Mouse (Mus musculus): ENCODE data around the gene Gm20503. TPM values are rescaled to one million over a fixed set of nuclear protein-coding genes. Genes with fewer than 3 reads are reported as not detected.

The Gm20503 gene
- polyA plus RNA-seq (2016; fragmentation: Nextera tagmentation; extraction: Ambion mirVana) = 8.8 and 9.0 TPM in 2 replicates

DNA sequence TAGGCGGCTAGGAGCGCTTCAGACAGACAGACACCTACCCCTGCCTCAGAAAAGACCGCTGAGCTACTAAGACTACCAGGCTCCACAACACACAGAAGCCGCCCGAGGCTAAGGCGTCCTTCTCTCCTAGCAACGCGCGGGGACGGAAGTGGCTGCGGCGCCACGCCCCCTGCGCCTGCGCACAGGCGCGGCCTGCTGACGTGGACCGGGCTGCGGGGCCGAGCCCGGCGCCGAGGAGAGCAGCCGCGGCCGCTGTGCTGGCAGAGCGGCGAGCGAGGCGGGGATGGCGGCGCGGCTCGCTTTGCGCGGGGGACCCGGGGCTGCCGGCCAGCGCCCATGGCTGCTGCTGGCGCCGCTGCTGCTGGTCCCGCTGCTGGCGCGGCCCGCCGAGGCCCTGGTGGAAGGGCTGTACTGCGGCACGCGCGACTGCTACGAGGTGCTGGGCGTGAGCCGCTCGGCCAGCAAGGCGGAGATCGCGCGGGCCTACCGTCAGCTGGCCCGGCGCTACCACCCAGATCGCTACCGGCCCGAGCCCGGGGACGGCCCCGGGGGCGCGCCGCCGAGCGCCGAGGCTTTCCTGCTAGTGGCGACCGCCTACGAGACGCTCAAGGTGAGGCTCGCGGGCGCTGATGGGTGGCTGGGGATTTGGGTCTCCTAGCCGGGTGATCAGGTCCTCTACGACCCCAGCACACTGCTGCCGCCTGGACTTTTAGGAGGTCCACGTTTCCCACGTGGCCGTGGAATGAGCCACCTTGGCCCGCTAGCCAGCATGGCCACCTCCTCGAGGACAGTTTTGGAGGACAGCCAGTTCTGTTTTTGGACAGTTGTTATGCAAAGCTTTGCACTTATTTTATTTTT, at the start of gene Gm20503:
Gene Gm20503, plus strand, starts transcription at position 263 of the 858 bp plus-strand sequence.
- no peaks in the 10 kb centered on the region for H3K36me3 ChIP-seq (replicated peaks)

DNA sequence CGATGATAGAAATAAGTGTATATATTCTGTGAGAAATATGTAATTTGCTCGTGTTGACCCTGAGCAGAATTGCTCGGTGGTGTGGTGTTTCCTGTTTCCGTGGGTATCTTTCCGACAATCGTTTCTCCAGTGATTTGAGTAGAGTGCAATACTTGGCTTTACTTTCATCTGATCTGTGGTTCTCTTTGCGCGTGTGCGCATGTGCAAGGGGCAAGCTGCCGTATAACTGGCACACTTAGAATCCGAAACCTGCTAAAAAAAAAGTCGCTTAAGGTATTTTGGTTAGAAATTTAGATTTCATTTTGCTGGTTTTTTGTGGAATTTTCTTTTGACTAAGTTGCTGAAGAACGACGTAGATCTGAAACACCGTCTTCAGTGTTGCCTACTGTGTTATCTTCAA, 41.3 kb upstream of the Gm20503 start:
- DNase-seq (ENCODE audit: low spot score) = no peak
- Histone ChIP-seq H3K36me3 (replicated peaks) (peaks cover 10% of the 10 kb centered on the region), H3K27ac (replicated peaks) (no peak overlapping the region), H3K9me3 (no peaks in the 10 kb centered on the region), H3K4me3 (no peak overlapping the region), H3K27me3 (replicated peaks; ENCODE audit: low read depth, poor library complexity, severe bottlenecking) (no peaks in the 10 kb centered on the region), H3K4me1 (no peaks in the 10 kb centered on the region)
- 94% methylated on average over 15 of the region's 15 CpGs for WGBS

More for the DNA sequence above, at the start of gene Gm20503:
- Histone ChIP-seq H3K4me1 (peaks cover 46% of the 10 kb centered on the region), H3K9me3 (no peaks in the 10 kb centered on the region), H3K27me3 (replicated peaks; ENCODE audit: low read depth, poor library complexity, severe bottlenecking) (no peaks in the 10 kb centered on the region), H3K27ac (replicated peaks) (peak within 1 kb of the TSS; percentile 93), H3K4me3 (peak within 1 kb of the TSS; percentile 93)
- under 1% methylated on average over 89 of the region's 89 CpGs for WGBS
- DNase-seq (ENCODE audit: low spot score) = peak; percentile 94

DNA sequence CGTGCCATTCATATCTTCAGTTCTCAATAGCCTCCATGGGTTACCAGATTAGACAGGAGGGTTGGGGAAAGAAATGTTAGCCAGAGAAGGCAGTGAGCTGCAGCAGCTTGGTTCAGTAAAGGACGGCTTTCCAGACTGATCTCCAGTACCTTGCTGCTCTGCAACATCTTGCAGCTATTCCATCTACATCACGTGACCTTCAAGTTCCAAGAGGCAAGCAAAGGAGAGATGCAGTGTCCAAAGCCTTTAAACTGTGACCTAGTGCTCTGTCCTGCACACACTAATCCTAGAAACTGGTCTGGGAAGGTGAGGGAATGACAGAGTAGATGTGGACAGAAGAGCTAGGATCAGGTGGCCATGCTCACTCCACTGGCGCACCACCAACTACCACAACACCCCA, 39.7 kb upstream of the Gm20503 start:
- WGBS = 92% methylated on average over 4 of the region's 4 CpGs
- Histone ChIP-seq H3K4me3 (no peak overlapping the region), H3K27ac (replicated peaks) (no peak overlapping the region), H3K27me3 (replicated peaks; ENCODE audit: low read depth, poor library complexity, severe bottlenecking) (no peaks in the 10 kb centered on the region), H3K9me3 (no peaks in the 10 kb centered on the region), H3K36me3 (replicated peaks) (no peaks in the 10 kb centered on the region), H3K4me1 (no peaks in the 10 kb centered on the region)
- DNase-seq (ENCODE audit: low spot score) = no peak

DNA sequence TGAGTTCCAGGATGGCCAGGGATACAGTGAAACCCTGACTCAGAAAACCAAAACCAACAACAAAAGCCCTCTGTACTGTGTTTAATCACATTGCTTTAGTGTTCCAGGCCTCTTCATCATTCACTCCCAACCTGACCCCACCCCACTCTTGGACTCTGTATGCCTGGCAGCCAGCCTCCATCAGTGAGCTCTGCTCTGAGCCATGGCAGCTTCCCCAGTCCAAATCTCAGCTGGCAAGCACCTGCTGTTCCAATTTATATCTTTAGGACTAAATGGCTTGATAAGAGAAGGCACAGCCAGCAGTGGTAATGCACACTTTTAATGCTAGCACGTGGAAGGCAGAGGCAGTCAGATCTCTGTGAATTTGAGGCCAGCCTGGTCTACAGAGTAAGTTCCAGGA, 37.9 kb upstream of the Gm20503 start:
- H3K4me1 ChIP-seq = no peaks in the 10 kb centered on the region
- no peak overlapping the region for H3K27ac ChIP-seq (replicated peaks)
- no peaks in the 10 kb centered on the region for H3K36me3 ChIP-seq (replicated peaks)
- no peaks in the 10 kb centered on the region for H3K9me3 ChIP-seq
- DNase-seq (ENCODE audit: low spot score) = no peak
- WGBS = 94% methylated on average over 1 of the region's 1 CpGs
- H3K27me3 ChIP-seq (replicated peaks; ENCODE audit: low read depth, poor library complexity, severe bottlenecking) = no peaks in the 10 kb centered on the region
- H3K4me3 ChIP-seq = no peak overlapping the region

DNA sequence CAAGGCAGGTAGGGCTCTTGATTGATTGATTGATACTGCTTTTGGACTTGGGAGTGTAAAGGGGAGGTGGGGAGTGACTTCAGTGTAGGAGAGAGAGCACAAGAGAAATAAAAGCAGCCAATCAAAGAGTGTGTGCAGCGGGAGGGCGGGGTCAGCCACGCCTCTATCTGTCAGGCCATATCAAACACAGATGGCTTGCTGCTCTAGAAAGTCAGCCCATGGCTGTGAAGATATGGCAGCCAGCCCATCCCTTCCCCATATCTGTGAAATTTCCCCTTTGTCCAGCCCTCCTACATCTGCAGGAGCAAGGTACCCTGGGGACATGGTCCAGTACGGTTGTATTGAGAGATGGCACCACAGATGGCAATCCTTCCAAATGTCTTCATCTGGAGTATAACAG, 32.3 kb upstream of the Gm20503 start:
- H3K9me3 ChIP-seq = no peaks in the 10 kb centered on the region
- H3K36me3 ChIP-seq (replicated peaks) = peaks cover 11% of the 10 kb centered on the region; the same call in 1 of the 2 replicates
- 88% methylated on average over 4 of the region's 4 CpGs for WGBS
- DNase-seq (ENCODE audit: low spot score) = no peak
- no peaks in the 10 kb centered on the region; the same call in 1 of the 2 replicates for H3K4me1 ChIP-seq
- H3K4me3 ChIP-seq = no peak overlapping the region
- no peaks in the 10 kb centered on the region for H3K27me3 ChIP-seq (replicated peaks; ENCODE audit: low read depth, poor library complexity, severe bottlenecking)
- no peak overlapping the region for H3K27ac ChIP-seq (replicated peaks)

DNA sequence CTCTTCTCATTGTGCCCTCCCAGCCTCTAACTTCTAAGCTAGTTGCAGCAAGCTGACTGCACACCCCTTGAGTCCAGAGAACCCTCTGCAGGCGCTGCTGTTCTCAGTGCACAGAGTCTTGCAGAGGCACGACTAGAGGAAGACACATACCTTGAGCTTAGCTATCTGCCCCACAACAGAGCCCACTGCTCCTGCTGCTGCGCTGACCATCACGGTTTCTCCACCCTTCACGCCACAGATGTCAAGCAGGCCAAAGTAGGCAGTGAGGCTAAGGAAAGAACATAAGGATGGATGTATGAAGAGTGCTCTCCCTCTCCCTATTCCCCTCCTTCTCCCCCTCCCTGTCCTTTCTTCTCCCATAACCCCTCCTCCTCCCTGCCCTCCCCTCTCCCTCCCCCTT, 27.3 kb upstream of the Gm20503 start:
- H3K4me3 ChIP-seq = no peak overlapping the region
- H3K36me3 ChIP-seq (replicated peaks) = peaks cover 7% of the 10 kb centered on the region; the same call in 1 of the 2 replicates
- no peak for DNase-seq (ENCODE audit: low spot score)
- WGBS = 77% methylated on average over 5 of the region's 5 CpGs
- no peaks in the 10 kb centered on the region for H3K27me3 ChIP-seq (replicated peaks; ENCODE audit: low read depth, poor library complexity, severe bottlenecking)
- H3K9me3 ChIP-seq = no peaks in the 10 kb centered on the region
- H3K27ac ChIP-seq (replicated peaks) = no peak overlapping the region
- no peaks in the 10 kb centered on the region; the same call in 1 of the 2 replicates for H3K4me1 ChIP-seq

DNA sequence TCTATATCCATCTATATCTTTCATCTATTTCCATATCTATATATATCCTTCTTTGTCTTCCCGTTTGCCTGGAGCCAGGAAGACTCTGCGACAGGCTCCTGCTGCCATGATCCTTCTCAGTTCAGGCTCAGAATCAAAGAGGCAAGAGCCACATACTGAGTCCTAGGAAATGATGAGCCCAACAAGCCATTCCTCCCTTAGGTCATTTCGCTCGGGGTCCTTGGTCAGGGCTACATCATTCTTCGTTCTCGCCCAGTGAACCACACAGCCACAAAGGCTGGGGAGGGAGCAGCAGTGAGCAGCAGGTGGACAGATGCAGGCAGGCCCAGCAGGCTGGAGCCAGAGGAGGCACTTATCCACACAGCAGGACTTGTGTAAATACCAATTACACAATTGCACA, 21.6 kb upstream of the Gm20503 start:
- H3K4me1 ChIP-seq = peaks cover 4% of the 10 kb centered on the region; the same call in 1 of the 2 replicates
- no peaks in the 10 kb centered on the region for H3K9me3 ChIP-seq
- no peak overlapping the region for H3K27ac ChIP-seq (replicated peaks)
- H3K36me3 ChIP-seq (replicated peaks) = no peaks in the 10 kb centered on the region
- no peak overlapping the region for H3K4me3 ChIP-seq
- no peaks in the 10 kb centered on the region for H3K27me3 ChIP-seq (replicated peaks; ENCODE audit: low read depth, poor library complexity, severe bottlenecking)
- no peak for DNase-seq (ENCODE audit: low spot score)
- WGBS = 73% methylated on average over 6 of the region's 6 CpGs

DNA sequence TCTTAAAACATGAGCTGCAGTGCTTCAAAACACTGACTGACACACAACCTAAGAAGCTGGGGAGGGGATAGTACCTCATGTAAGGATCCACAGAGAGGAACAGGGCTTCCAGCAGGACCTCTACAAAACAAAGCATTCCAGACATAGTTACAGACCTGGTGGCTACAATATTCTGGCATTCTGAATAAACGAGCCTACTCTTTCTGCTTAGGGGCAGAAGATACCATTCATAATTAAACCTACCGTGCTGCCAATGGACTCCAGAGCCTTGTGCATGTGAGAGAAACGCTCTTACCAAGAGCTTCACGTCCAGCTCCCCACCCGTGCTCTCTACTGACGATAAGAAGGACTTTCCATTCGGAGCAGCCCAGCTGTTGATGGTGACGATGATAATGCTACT, 20.2 kb upstream of the Gm20503 start:
- H3K27ac ChIP-seq (replicated peaks) = no peak overlapping the region
- H3K36me3 ChIP-seq (replicated peaks) = no peaks in the 10 kb centered on the region
- H3K4me1 ChIP-seq = peaks cover 15% of the 10 kb centered on the region; the same call in 1 of the 2 replicates
- WGBS = 90% methylated on average over 8 of the region's 8 CpGs
- H3K27me3 ChIP-seq (replicated peaks; ENCODE audit: low read depth, poor library complexity, severe bottlenecking) = no peaks in the 10 kb centered on the region
- no peaks in the 10 kb centered on the region for H3K9me3 ChIP-seq
- DNase-seq (ENCODE audit: low spot score) = no peak
- H3K4me3 ChIP-seq = no peak overlapping the region

DNA sequence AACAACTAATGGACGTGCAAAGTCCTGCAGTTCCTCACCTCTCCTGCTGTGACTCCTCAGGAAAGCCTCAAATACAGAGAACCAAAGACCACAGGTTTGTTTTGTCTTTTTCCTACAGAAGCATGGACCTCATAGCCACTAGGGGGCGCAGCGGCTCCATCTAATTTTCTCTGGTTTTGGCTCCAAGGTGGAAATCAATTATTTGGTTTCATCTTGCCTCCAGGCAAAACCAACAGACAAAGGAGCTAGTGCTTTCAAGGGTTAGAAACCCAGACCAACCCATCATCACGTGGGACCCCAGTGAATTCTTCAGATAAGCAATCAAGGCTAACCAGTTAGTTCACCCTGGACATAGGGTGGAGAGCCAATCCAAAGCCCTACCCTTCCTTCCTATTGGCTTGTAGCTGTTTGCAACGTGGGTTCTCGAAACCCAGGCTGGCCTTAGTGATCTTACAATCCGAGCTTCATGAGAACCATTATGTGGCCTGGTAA, 17.8 kb upstream of the Gm20503 start:
- Histone ChIP-seq H3K27me3 (replicated peaks; ENCODE audit: low read depth, poor library complexity, severe bottlenecking) (no peaks in the 10 kb centered on the region), H3K27ac (replicated peaks) (no peak overlapping the region), H3K36me3 (replicated peaks) (no peaks in the 10 kb centered on the region), H3K4me1 (peaks cover 17% of the 10 kb centered on the region; the same call in 1 of the 2 replicates), H3K9me3 (no peaks in the 10 kb centered on the region), H3K4me3 (no peak overlapping the region)
- DNase-seq (ENCODE audit: low spot score) = peak; percentile 85
- WGBS = 24% methylated on average over 7 of the region's 7 CpGs

DNA sequence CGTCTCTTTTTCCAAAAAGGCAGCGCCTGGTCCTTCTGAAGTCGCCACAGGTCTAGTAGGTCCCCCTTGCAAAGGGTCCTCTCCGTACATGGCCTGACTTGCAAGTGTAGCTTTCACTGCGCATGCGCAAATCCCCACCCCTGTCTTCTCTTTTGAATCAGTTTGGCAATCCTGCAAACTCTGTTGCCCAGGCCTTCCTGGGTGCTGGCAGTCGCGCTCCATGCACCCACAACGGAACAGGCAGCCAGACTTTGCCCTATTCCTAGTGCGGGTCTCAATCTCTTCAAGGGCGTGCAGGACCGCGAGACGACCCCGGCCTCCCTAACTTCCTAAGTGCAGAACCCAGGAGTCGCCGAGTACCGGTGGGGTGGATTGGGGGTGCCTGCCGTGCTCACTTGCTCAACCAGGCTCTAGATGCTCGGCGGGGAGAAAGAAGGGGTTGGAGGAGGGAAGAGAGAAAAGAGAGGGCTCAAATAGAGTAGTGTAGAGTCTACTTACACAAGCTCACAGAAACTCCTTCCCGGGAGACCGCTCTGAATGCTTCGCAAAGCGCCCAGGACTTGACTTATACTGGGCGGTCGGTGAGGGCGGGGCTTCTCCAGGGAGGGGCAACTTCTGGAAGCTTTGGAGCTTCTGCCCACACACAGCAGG, 16.3 kb upstream of the Gm20503 start, which contains the start of gene Ptgr1:
Gene Ptgr1, minus strand, starts transcription at position 580 of the 651 bp plus-strand sequence.
- H3K36me3 ChIP-seq (replicated peaks) = no peaks in the 10 kb centered on the region
- H3K27ac ChIP-seq (replicated peaks) = peak within 1 kb of the TSS; percentile 72
- H3K27me3 ChIP-seq (replicated peaks; ENCODE audit: low read depth, poor library complexity, severe bottlenecking) = no peaks in the 10 kb centered on the region
- peaks cover 17% of the 10 kb centered on the region; the same call in 1 of the 2 replicates for H3K4me1 ChIP-seq
- peak within 1 kb of the TSS; percentile 78 for H3K4me3 ChIP-seq
- no peaks in the 10 kb centered on the region for H3K9me3 ChIP-seq
- peak; percentile 88 for DNase-seq (ENCODE audit: low spot score)
- 1% methylated on average over 28 of the region's 28 CpGs for WGBS

DNA sequence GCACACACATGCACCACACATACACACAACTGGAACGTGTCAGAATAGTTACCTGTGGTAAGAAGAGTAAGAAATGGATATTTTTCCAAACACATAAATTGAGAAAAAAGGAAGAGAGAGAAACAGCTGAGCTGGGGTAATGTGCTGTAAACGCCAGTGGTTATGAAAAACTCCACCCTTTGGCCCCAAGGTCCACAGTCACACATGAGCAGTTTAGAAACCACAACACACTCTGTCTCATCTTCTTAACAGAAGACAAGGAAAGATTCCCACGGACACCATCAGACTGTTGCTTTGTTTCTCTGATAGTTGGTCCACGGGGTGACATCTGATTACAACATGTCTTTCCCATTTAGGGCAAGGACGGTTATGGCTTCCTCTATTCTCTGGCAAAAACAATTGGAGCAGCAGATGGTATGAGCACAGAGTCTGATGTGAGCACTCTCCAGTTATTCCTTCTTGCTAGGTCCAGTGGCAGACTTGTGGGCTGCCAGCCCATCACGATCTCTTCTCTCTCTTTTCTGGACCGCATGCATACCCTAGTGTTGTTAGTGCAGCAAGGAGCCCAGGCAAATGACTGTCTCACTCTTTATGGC, 13.6 kb upstream of the Gm20503 start:
- Histone ChIP-seq H3K36me3 (replicated peaks) (no peaks in the 10 kb centered on the region), H3K4me1 (peaks cover 17% of the 10 kb centered on the region; the same call in 1 of the 2 replicates), H3K27me3 (replicated peaks; ENCODE audit: low read depth, poor library complexity, severe bottlenecking) (no peaks in the 10 kb centered on the region), H3K27ac (replicated peaks) (no peak overlapping the region), H3K4me3 (no peak overlapping the region), H3K9me3 (no peaks in the 10 kb centered on the region)
- WGBS = 87% methylated on average over 7 of the region's 7 CpGs
- no peak for DNase-seq (ENCODE audit: low spot score)

All from embryonic facial prominence, embryonic 10.5 days (tissue).